Comparison of ENCODE assay signal across 9 mouse cellular contexts in the genomic region with DNA sequence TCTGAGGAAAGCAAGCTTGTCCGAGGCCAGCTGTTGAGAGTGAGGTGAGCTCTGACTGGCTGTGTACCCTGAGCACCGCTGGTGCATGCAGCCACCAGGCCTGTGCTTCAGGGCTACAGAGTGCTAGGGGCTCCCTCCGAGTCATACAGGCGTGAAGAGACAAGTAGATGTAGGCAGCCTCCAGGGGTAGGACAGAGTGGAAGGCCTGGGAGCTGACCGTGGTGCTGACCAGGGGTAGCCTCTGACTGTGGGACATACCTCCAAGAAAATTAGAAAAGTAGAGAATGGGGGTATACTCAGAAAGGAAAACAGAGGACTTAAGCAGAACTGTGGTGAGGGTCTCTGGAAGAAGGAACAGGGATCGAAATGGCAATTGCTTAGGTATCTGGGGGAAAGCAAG.
DNase-seq lines count a peak whose midpoint lies in the region; ATAC-seq and TF ChIP-seq lines count a peak whose summit lies in the region.
"Had no signal": no experiment of that assay in that cellular context is flagged by ENCODE, and none has a peak within 500 bp of the region (broad histone marks: within the 10 kb centered on the region; RNA-seq: fewer than 3 reads in every experiment).

No protein-coding gene starts in this region.

- DNase-seq in neural tube, embryonic 10.5 days (ENCODE audit: extremely low spot score, low spot score) = peak; percentile 67
- peak; percentile 76 for DNase-seq in adrenal gland, postnatal 14 days
- no peak for DNase-seq in cerebellum, adult 2 months
- DNase-seq in layer of hippocampus, postnatal 36 days = no peak

- H3ac ChIP-seq in myocyte (ENCODE audit: control insufficient read depth, insufficient read length) = no peak overlapping the region

- H3K79me2 ChIP-seq in myocyte (ENCODE audit: control insufficient read depth, insufficient read depth) = no peaks in the 10 kb centered on the region

- no peak overlapping the region for H3K27ac ChIP-seq in neural tube, embryonic 15.5 days (replicated peaks)
- no peak overlapping the region for H3K27ac ChIP-seq in cerebellum, adult 2 months (ENCODE audit: insufficient read depth, low read length)
- H3K27ac ChIP-seq: lung, embryonic 15.5 days had no signal

- WGBS in neural tube, embryonic 15.5 days = 46% methylated on average over 6 of the region's 6 CpGs
- WGBS in cerebellum, adult 2 months = 85% methylated on average over 6 of the region's 6 CpGs

- TF ChIP-seq POLR2A in myocyte (IDR thresholded peaks at IDR 0.05; ENCODE audit: insufficient read length, low read depth) = no peak
- no peak for TF ChIP-seq POLR2A in cerebellum, adult 2 months (IDR thresholded peaks at IDR 0.05; ENCODE audit: borderline replicate concordance, insufficient read depth, low read length)

- no peaks in the 10 kb centered on the region for H3K27me3 ChIP-seq in neural tube, embryonic 15.5 days (replicated peaks)
- no peaks in the 10 kb centered on the region for H3K27me3 ChIP-seq in myocyte (ENCODE audit: control insufficient read depth, insufficient read depth, insufficient read length)
- no peaks in the 10 kb centered on the region for H3K27me3 ChIP-seq in cerebellum, adult 2 months (ENCODE audit: control insufficient read depth, insufficient read depth, low read length)
- H3K27me3 ChIP-seq: lung, embryonic 15.5 days had no signal

- no peak overlapping the region for H3K4me2 ChIP-seq in neural tube, embryonic 15.5 days
- no peak overlapping the region for H3K4me2 ChIP-seq in myocyte (ENCODE audit: low read depth)
- H3K4me2 ChIP-seq: lung, embryonic 15.5 days had no signal

- peaks cover 34% of the 10 kb centered on the region for H3K4me1 ChIP-seq in neural tube, embryonic 15.5 days
- H3K4me1 ChIP-seq in cerebellum, adult 2 months (ENCODE audit: control insufficient read depth, insufficient read depth, low read length) = peaks cover 14% of the 10 kb centered on the region

- H3K4me3 ChIP-seq in neural tube, embryonic 15.5 days (replicated peaks) = no peak overlapping the region
- H3K4me3 ChIP-seq in myocyte = no peak overlapping the region
- no peak overlapping the region for H3K4me3 ChIP-seq in cerebellum, adult 2 months (replicated peaks; ENCODE audit: insufficient read depth, low read depth, low read length)
- H3K4me3 ChIP-seq: lung, embryonic 15.5 days had no signal

- ATAC-seq in neural tube, embryonic 15.5 days (ENCODE audit: low FRiP score) = no peak
- peak; percentile 48; the same call in 1 of the 2 replicates for ATAC-seq in granulocyte monocyte progenitor cell, adult 5-6 weeks (replicated peaks; ENCODE audit: poor library complexity, severe bottlenecking)
- ATAC-seq in frontal cortex, adult (ENCODE audit: low TSS enrichment) = no peak

- no peaks in the 10 kb centered on the region for H3K9me3 ChIP-seq in neural tube, embryonic 15.5 days (replicated peaks)
- H3K9me3 ChIP-seq: lung, embryonic 15.5 days had no signal

- no peak overlapping the region for H3K9ac ChIP-seq in neural tube, embryonic 15.5 days (replicated peaks)
- H3K9ac ChIP-seq: lung, embryonic 15.5 days had no signal

- no peak for TF ChIP-seq CTCF in cerebellum, adult 2 months (IDR thresholded peaks at IDR 0.05; ENCODE audit: borderline replicate concordance, insufficient read depth, low read depth, low read length)

- H3K36me3 ChIP-seq in neural tube, embryonic 15.5 days = no peaks in the 10 kb centered on the region
- no peaks in the 10 kb centered on the region for H3K36me3 ChIP-seq in myocyte (ENCODE audit: control insufficient read depth, insufficient read depth)
- H3K36me3 ChIP-seq: lung, embryonic 15.5 days had no signal

TF ChIP-seq in myocyte, 11 proteins besides CTCF, POLR2A, EP300 and RAD21:
- TF ChIP-seq REST (IDR thresholded peaks at IDR 0.05; ENCODE audit: insufficient read depth, insufficient read length) (peak; percentile 89), TCF3 (IDR thresholded peaks at IDR 0.05; ENCODE audit: insufficient read length, low read depth) (no peak)

Comparison
In these comparisons a context has a peak if more than half of its experiments do, and no peak if none do; other contexts are left out.
1. DNase-seq: peak in neural tube, embryonic 10.5 days (single experiment) and adrenal gland, postnatal 14 days (single experiment); none in cerebellum, adult 2 months (0 of 2) and layer of hippocampus, postnatal 36 days (0 of 2).